Mouse (Mus musculus): ENCODE measurements around the gene Gpsm1. TPM values are rescaled to one million over a fixed set of nuclear protein-coding genes. Genes with fewer than 3 reads are reported as not detected.

Gpsm1 gene
- 99.4 and 121 TPM in 2 replicates for polyA plus RNA-seq (2014; fragmentation: Nextera tagmentation; extraction: Ambion mirVana)

DNA sequence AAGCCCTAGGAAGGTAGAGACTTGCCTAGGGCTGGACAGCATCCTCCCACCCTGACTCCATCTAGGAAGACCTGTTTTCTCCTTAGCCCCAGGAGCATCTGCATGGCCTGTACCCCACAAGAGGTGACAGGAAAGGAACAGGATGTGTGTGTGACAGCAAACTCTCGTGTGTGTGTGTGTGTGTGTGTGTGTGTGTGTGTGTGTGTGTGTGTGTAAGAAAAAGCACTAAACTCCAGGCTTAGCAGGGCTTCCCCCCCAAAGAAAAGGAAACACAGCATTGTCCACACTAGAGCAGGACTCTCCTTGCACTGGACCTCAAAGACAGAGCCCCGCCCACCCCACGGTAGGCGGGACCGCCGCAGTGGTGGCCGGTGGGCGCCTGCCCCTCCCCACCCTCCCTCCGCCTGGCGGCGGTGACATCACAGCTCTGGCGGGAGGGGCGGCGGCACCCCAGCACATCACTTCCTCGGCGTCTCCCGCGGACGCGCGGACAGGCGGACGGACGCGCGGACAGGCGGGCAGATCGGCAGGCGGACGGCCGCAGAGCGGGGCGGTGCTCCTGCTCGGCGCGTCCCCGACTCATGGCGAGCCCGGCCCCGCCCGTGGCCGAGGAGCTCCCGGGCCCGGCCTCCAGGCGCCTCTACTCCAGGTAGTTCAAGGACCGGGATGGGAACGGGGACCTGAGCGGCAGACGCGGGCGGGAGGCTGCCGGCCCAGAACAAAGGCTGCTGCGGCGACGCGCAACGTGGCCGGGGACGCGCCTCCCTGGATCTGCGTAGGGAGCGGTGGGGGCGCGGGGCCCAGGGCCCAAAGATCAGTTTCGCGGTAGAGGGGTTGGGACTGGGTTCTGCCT lies at the start of gene Gpsm1:
Gpsm1 (plus strand) TSS at position 444 of the 853 bp plus-strand sequence.
- DNase-seq (peak; percentile 92), ATAC-seq (ENCODE audit: low FRiP score, low TSS enrichment) (peak; percentile 88)
- H3K4me3 ChIP-seq (replicated peaks; ENCODE audit: low read depth, low read length) = peak within 1 kb of the TSS; percentile 97
- no peaks in the 10 kb centered on the region for H3K27me3 ChIP-seq (ENCODE audit: control insufficient read depth, insufficient read depth, low read length)
- H3K27ac ChIP-seq (replicated peaks; ENCODE audit: low read depth, low read length) = peak within 1 kb of the TSS; percentile 98
- H3K9ac ChIP-seq (replicated peaks; ENCODE audit: low read length) = peak within 1 kb of the TSS; percentile 98
- peaks cover 49% of the 10 kb centered on the region for H3K4me1 ChIP-seq (ENCODE audit: control insufficient read depth, insufficient read depth, low read length)
- H3K36me3 ChIP-seq (ENCODE audit: control insufficient read depth, insufficient read depth, low read length) = peaks cover 12% of the 10 kb centered on the region
- H3K9me3 ChIP-seq (ENCODE audit: control insufficient read depth, low read length) = no peaks in the 10 kb centered on the region
- peak within 1 kb of the TSS; percentile 98 for H3K4me2 ChIP-seq (ENCODE audit: low read length)
- under 1% methylated on average over 64 of the region's 66 CpGs for WGBS

DNA sequence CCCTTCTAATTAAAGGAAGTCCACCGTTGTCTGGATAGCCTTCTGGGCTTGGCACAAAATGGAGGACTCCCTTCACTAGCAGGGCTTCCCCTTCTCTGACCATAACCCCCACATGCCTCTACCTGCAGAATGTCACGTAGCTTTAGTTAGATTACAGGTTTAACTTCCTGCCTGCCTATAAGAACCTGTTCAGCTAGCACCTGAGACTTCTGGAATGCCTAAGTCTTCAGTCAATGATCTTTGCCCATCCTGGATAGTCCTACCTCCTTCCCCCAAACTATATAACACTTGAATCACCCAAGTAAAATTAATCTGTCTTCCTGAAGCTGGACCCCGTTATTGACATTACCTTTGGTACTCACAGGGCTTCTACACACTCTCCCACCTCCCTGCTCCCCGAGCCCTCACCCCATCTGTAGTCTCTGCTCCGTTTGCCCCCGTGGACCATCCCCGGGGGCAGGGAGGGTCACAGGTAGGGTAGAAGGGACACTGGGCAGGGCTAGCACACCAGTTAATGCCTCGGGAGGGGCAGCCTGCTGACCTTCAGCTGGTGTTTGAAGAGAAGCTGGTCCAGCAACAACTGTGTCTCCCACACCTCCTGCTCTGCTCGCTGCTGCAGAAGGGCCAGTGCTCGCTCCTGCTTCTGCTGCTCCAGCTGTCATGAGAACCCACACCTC lies 49.1 kb upstream of the Gpsm1 start:
- ATAC-seq (ENCODE audit: low FRiP score, low TSS enrichment) (no peak), DNase-seq (no peak)
- Histone ChIP-seq H3K27ac (replicated peaks; ENCODE audit: low read depth, low read length) (no peak overlapping the region), H3K4me2 (ENCODE audit: low read length) (no peak overlapping the region), H3K36me3 (ENCODE audit: control insufficient read depth, insufficient read depth, low read length) (no peaks in the 10 kb centered on the region), H3K4me3 (replicated peaks; ENCODE audit: low read depth, low read length) (no peak overlapping the region), H3K9me3 (ENCODE audit: control insufficient read depth, low read length) (no peaks in the 10 kb centered on the region), H3K9ac (replicated peaks; ENCODE audit: low read length) (no peak overlapping the region), H3K27me3 (ENCODE audit: control insufficient read depth, insufficient read depth, low read length) (no peaks in the 10 kb centered on the region), H3K4me1 (ENCODE audit: control insufficient read depth, insufficient read depth, low read length) (no peaks in the 10 kb centered on the region)
- WGBS = 85% methylated on average over 10 of the region's 10 CpGs

DNA sequence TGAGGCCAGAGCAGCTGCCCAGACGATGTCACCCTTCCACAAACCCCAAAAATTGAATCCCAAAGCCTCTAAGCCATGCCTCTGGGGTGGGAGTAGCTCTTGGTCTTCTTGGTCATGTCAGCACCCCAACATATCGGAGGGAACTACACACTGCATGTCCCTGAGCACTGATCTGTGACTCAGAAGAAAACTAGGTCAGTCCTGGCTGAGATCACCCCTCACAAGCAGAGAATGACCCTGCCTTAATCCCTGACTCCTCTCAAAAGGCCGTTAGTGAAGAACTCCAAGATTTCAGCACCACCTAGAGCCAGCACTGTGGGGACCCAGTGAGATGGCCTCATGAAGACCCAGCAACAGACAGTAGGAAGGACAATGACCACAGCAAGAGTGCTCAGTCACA lies 47.1 kb upstream of the Gpsm1 start:
- Histone ChIP-seq H3K4me1 (ENCODE audit: control insufficient read depth, insufficient read depth, low read length) (no peaks in the 10 kb centered on the region), H3K4me2 (ENCODE audit: low read length) (no peak overlapping the region), H3K27ac (replicated peaks; ENCODE audit: low read depth, low read length) (no peak overlapping the region), H3K27me3 (ENCODE audit: control insufficient read depth, insufficient read depth, low read length) (no peaks in the 10 kb centered on the region), H3K9ac (replicated peaks; ENCODE audit: low read length) (no peak overlapping the region), H3K36me3 (ENCODE audit: control insufficient read depth, insufficient read depth, low read length) (no peaks in the 10 kb centered on the region), H3K4me3 (replicated peaks; ENCODE audit: low read depth, low read length) (no peak overlapping the region), H3K9me3 (ENCODE audit: control insufficient read depth, low read length) (no peaks in the 10 kb centered on the region)
- DNase-seq (no peak), ATAC-seq (ENCODE audit: low FRiP score, low TSS enrichment) (no peak)
- 55% methylated on average over 3 of the region's 3 CpGs for WGBS

DNA sequence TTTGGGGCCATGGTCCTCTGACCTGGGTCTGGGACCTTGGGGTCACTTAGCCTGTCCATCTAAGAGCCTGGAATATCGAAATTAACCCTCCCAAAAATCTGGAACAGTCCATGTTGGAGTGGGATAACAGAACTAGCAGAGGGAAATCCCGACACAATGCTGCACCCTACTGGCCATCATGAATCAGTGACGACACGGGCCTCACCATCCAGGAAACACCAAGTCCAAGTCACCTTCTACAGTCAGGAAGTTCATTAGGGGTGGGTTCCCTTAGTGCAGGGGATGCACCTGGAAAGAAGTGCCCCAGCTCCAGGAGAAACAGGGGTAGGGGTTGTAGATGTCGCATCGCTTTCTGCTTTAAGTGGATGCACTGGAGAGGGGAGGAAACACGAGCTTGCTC lies 41.7 kb upstream of the Gpsm1 start:
- ATAC-seq (ENCODE audit: low FRiP score, low TSS enrichment) (no peak), DNase-seq (peak; percentile 86)
- Histone ChIP-seq H3K4me2 (ENCODE audit: low read length) (no peak overlapping the region), H3K4me1 (ENCODE audit: control insufficient read depth, insufficient read depth, low read length) (no peaks in the 10 kb centered on the region), H3K27ac (replicated peaks; ENCODE audit: low read depth, low read length) (no peak overlapping the region), H3K4me3 (replicated peaks; ENCODE audit: low read depth, low read length) (no peak overlapping the region), H3K9me3 (ENCODE audit: control insufficient read depth, low read length) (no peaks in the 10 kb centered on the region), H3K9ac (replicated peaks; ENCODE audit: low read length) (no peak overlapping the region), H3K36me3 (ENCODE audit: control insufficient read depth, insufficient read depth, low read length) (no peaks in the 10 kb centered on the region), H3K27me3 (ENCODE audit: control insufficient read depth, insufficient read depth, low read length) (no peaks in the 10 kb centered on the region)
- 24% methylated on average over 7 of the region's 7 CpGs for WGBS

DNA sequence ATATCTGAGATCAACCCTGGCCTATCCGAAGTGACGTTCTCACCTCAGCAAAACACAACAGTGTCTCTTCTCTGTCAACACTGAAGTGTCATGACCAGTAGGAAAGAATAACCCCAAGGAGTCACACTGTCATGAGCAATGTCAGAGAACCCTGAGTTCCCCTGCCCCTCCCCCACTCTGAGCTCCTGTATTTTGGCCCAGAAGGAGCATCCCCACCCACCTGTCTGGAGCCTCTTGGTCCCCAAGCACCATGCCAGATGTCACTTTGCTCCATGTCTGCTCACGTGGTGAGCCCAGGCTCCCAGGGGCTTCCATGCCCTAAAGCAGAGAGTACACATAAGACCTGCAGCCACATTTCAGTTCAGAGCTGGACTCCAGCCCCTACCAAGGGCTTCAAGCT lies 35.6 kb upstream of the Gpsm1 start:
- ATAC-seq (ENCODE audit: low FRiP score, low TSS enrichment) = no peak
- Histone ChIP-seq H3K4me2 (ENCODE audit: low read length) (no peak overlapping the region), H3K4me3 (replicated peaks; ENCODE audit: low read depth, low read length) (no peak overlapping the region), H3K9ac (replicated peaks; ENCODE audit: low read length) (no peak overlapping the region), H3K4me1 (ENCODE audit: control insufficient read depth, insufficient read depth, low read length) (no peaks in the 10 kb centered on the region), H3K27ac (replicated peaks; ENCODE audit: low read depth, low read length) (no peak overlapping the region), H3K9me3 (ENCODE audit: control insufficient read depth, low read length) (no peaks in the 10 kb centered on the region), H3K27me3 (ENCODE audit: control insufficient read depth, insufficient read depth, low read length) (no peaks in the 10 kb centered on the region), H3K36me3 (ENCODE audit: control insufficient read depth, insufficient read depth, low read length) (no peaks in the 10 kb centered on the region)
- DNase-seq = no peak
- WGBS = 75% methylated on average over 3 of the region's 3 CpGs

DNA sequence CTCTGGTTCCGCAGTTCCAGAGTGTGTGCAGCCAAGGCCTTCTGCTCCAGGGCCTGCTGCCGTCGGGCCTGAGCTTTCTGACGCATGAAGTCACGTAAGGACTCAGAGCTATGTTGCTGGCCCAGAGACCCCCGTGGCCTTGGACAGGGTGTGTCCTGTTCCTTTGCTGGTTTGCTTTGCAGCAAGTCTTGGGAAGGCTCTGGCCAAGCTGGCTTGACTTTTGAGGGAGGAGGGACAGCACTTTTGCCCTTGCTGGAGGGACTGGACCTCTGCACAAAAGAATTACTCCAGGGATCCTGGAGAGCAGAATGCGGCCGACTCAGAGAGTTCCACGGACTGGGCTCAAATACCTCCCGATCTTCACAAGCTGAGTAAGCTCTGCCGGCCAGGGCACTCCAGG lies 34.7 kb upstream of the Gpsm1 start:
- H3K4me1 ChIP-seq (ENCODE audit: control insufficient read depth, insufficient read depth, low read length) = no peaks in the 10 kb centered on the region
- no peaks in the 10 kb centered on the region for H3K9me3 ChIP-seq (ENCODE audit: control insufficient read depth, low read length)
- no peak overlapping the region for H3K27ac ChIP-seq (replicated peaks; ENCODE audit: low read depth, low read length)
- DNase-seq (no peak), ATAC-seq (ENCODE audit: low FRiP score, low TSS enrichment) (no peak)
- H3K4me3 ChIP-seq (replicated peaks; ENCODE audit: low read depth, low read length) = no peak overlapping the region
- H3K36me3 ChIP-seq (ENCODE audit: control insufficient read depth, insufficient read depth, low read length) = no peaks in the 10 kb centered on the region
- no peak overlapping the region for H3K4me2 ChIP-seq (ENCODE audit: low read length)
- no peak overlapping the region for H3K9ac ChIP-seq (replicated peaks; ENCODE audit: low read length)
- 65% methylated on average over 11 of the region's 11 CpGs for WGBS
- H3K27me3 ChIP-seq (ENCODE audit: control insufficient read depth, insufficient read depth, low read length) = no peaks in the 10 kb centered on the region

DNA sequence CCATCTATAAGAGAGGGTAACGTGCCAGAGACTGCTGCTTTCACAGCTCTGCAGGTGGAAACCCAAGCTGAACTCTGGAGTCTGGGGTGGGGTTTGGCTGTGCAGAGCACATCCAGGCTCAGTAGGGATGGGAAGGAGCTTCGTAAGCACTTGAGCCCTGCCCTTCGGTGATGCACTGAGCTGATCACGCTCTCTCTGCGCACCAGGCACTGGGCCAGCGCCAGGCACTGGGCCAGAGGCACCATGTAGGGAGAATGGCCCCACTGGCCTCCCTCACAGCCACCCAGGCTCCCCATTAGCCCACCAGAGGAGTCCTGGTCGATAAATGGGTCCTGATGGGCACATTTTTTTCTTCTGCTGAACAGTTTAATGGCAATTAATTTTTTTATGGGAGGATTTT lies 29.5 kb upstream of the Gpsm1 start:
- H3K4me1 ChIP-seq (ENCODE audit: control insufficient read depth, insufficient read depth, low read length) = no peaks in the 10 kb centered on the region
- H3K36me3 ChIP-seq (ENCODE audit: control insufficient read depth, insufficient read depth, low read length) = no peaks in the 10 kb centered on the region
- H3K9ac ChIP-seq (replicated peaks; ENCODE audit: low read length) = no peak overlapping the region
- no peak overlapping the region for H3K27ac ChIP-seq (replicated peaks; ENCODE audit: low read depth, low read length)
- WGBS = 68% methylated on average over 7 of the region's 7 CpGs
- H3K9me3 ChIP-seq (ENCODE audit: control insufficient read depth, low read length) = no peaks in the 10 kb centered on the region
- DNase-seq (peak; percentile 45), ATAC-seq (ENCODE audit: low FRiP score, low TSS enrichment) (no peak)
- no peak overlapping the region for H3K4me2 ChIP-seq (ENCODE audit: low read length)
- no peak overlapping the region for H3K4me3 ChIP-seq (replicated peaks; ENCODE audit: low read depth, low read length)
- no peaks in the 10 kb centered on the region for H3K27me3 ChIP-seq (ENCODE audit: control insufficient read depth, insufficient read depth, low read length)

DNA sequence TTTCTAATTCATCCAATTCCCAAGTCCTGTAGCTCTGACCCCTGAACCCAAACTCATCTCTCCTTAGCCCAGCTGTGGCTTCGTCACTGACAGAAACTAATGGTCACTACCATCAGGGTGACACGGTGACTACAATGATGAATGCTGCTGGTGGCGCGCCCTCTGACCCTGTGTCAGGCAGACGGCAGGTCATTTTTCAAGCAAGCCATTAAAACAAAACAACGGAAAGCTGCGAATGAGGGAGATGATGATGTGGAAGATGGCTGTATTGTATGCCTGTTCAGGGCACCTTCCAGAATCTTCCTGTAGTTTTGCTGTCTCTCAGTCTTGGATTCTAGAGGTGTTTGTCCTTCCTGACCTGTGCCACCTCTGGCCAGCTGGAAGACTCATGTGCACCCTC lies 28.9 kb upstream of the Gpsm1 start:
- Histone ChIP-seq H3K9me3 (ENCODE audit: control insufficient read depth, low read length) (no peaks in the 10 kb centered on the region), H3K36me3 (ENCODE audit: control insufficient read depth, insufficient read depth, low read length) (no peaks in the 10 kb centered on the region), H3K27me3 (ENCODE audit: control insufficient read depth, insufficient read depth, low read length) (no peaks in the 10 kb centered on the region), H3K9ac (replicated peaks; ENCODE audit: low read length) (no peak overlapping the region), H3K4me2 (ENCODE audit: low read length) (no peak overlapping the region), H3K27ac (replicated peaks; ENCODE audit: low read depth, low read length) (no peak overlapping the region), H3K4me3 (replicated peaks; ENCODE audit: low read depth, low read length) (no peak overlapping the region), H3K4me1 (ENCODE audit: control insufficient read depth, insufficient read depth, low read length) (no peaks in the 10 kb centered on the region)
- DNase-seq (no peak), ATAC-seq (ENCODE audit: low FRiP score, low TSS enrichment) (no peak)
- 81% methylated on average over 7 of the region's 7 CpGs for WGBS

DNA sequence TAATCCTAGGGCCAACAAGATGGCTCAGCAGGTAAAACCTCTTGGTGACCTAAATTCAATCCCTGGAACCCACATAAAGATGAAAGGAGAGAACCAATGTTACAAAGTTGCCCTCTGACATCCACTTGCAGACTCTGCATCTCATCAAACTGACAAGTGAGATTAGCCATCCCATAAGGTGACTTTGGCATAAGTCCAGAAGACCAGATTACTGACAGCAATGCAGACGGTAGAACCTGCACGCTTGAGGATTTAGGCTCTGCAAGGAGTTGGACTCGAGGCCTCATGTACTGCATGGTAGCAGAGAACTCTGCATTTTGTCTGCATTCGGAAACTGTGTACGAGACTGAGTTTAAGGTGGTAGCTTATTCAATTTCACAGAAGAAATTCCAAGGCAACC lies 25.2 kb upstream of the Gpsm1 start:
- no peak overlapping the region for H3K4me2 ChIP-seq (ENCODE audit: low read length)
- H3K4me3 ChIP-seq (replicated peaks; ENCODE audit: low read depth, low read length) = no peak overlapping the region
- H3K9ac ChIP-seq (replicated peaks; ENCODE audit: low read length) = no peak overlapping the region
- DNase-seq = no peak
- no peaks in the 10 kb centered on the region for H3K36me3 ChIP-seq (ENCODE audit: control insufficient read depth, insufficient read depth, low read length)
- no peak overlapping the region for H3K27ac ChIP-seq (replicated peaks; ENCODE audit: low read depth, low read length)
- WGBS = 77% methylated on average over 5 of the region's 5 CpGs
- no peaks in the 10 kb centered on the region for H3K4me1 ChIP-seq (ENCODE audit: control insufficient read depth, insufficient read depth, low read length)
- H3K27me3 ChIP-seq (ENCODE audit: control insufficient read depth, insufficient read depth, low read length) = no peaks in the 10 kb centered on the region
- ATAC-seq (ENCODE audit: low FRiP score, low TSS enrichment) = no peak
- no peaks in the 10 kb centered on the region for H3K9me3 ChIP-seq (ENCODE audit: control insufficient read depth, low read length)
